Mouse (Mus musculus): Measurements from ENCODE around the gene Olfr128. TPM values are rescaled to one million over a fixed set of nuclear protein-coding genes. Genes with fewer than 3 reads are reported as not detected.
"Not testable (repeated sequence)": the region's sequence is repeated elsewhere in the genome, so short reads cannot be mapped to it uniquely, and the experiment has no call there.

Gene Olfr128
- polyA plus RNA-seq (2016; fragmentation: Nextera tagmentation; extraction: Ambion mirVana), result not detected in 2 replicates

- Histone ChIP-seq H3K4me3 (no peak within 1 kb of the TSS), H3K4me2 (replicated peaks) (no peak within 1 kb of the TSS), H3K9me3 (replicated peaks) (no peaks in the 10 kb centered on the region), H3K4me1 (no peaks in the 10 kb centered on the region), H3K27ac (no peak within 1 kb of the TSS), H3K9ac (no peak within 1 kb of the TSS), H3K27me3 (no peaks in the 10 kb centered on the region), H3K36me3 (no peaks in the 10 kb centered on the region)
- no peak for ATAC-seq (ENCODE audit: low FRiP score)
Measured at GRCm38 (mm10) chr17:37920248-37920647, at the start of gene Olfr128. Olfr128 (plus strand) TSS chr17:37920548.

GRCm38 (mm10) chr17:37873830-37874229 is 46.5 kb upstream of the Olfr128 start:
- no peak overlapping the region for H3K27ac ChIP-seq
- H3K9me3 ChIP-seq (replicated peaks), result no peaks in the 10 kb centered on the region
- H3K4me3 ChIP-seq, result no peak overlapping the region
- H3K4me2 ChIP-seq (replicated peaks), result no peak overlapping the region
- no peak for ATAC-seq (ENCODE audit: low FRiP score)
- 87% methylated on average over 3 of the region's 3 CpGs for WGBS
- H3K9ac ChIP-seq, result no peak overlapping the region
- no peaks in the 10 kb centered on the region for H3K36me3 ChIP-seq
- no peaks in the 10 kb centered on the region for H3K27me3 ChIP-seq
- no peaks in the 10 kb centered on the region for H3K4me1 ChIP-seq

GRCm38 (mm10) chr17:37900137-37900536 is 20.2 kb upstream of the Olfr128 start, which contains the start of gene Olfr127:
Olfr127 (plus strand) TSS chr17:37900437.
- Histone ChIP-seq H3K4me1 (no peaks in the 10 kb centered on the region), H3K27ac (no peak within 1 kb of the TSS), H3K4me2 (replicated peaks) (no peak within 1 kb of the TSS), H3K4me3 (no peak within 1 kb of the TSS), H3K36me3 (no peaks in the 10 kb centered on the region), H3K9me3 (replicated peaks) (no peaks in the 10 kb centered on the region), H3K9ac (no peak within 1 kb of the TSS), H3K27me3 (no peaks in the 10 kb centered on the region)
- 86% methylated on average over 1 of the region's 1 CpGs for WGBS
- no peak for ATAC-seq (ENCODE audit: low FRiP score)

GRCm38 (mm10) chr17:37906821-37907220 is 13.5 kb upstream of the Olfr128 start:
- not testable (repeated sequence) for H3K27ac ChIP-seq; H3K4me1 ChIP-seq; H3K4me2 ChIP-seq (replicated peaks); H3K4me3 ChIP-seq; H3K27me3 ChIP-seq; H3K36me3 ChIP-seq; H3K9me3 ChIP-seq (replicated peaks); ATAC-seq (ENCODE audit: low FRiP score); H3K9ac ChIP-seq
- WGBS, result 72% methylated on average over 8 of the region's 8 CpGs

- Histone ChIP-seq H3K27me3 (no peaks in the 10 kb centered on the region), H3K4me1 (no peaks in the 10 kb centered on the region), H3K9me3 (replicated peaks) (no peaks in the 10 kb centered on the region), H3K27ac (no peak within 1 kb of the TSS), H3K4me3 (no peak within 1 kb of the TSS), H3K4me2 (replicated peaks) (no peak within 1 kb of the TSS), H3K9ac (no peak within 1 kb of the TSS), H3K36me3 (no peaks in the 10 kb centered on the region)
- WGBS, result 76% methylated on average over 2 of the region's 2 CpGs
- ATAC-seq (ENCODE audit: low FRiP score), result no peak
Measured at GRCm38 (mm10) chr17:37952979-37953378, 32.6 kb downstream of the Olfr128 start, which contains the start of gene Olfr761. Olfr761 (minus strand) TSS chr17:37953079.

- H3K9ac ChIP-seq, result no peak overlapping the region
- H3K27me3 ChIP-seq, result no peaks in the 10 kb centered on the region
- no peak overlapping the region for H3K4me2 ChIP-seq (replicated peaks)
- no peak overlapping the region for H3K27ac ChIP-seq
- H3K36me3 ChIP-seq, result no peaks in the 10 kb centered on the region
- no peaks in the 10 kb centered on the region for H3K9me3 ChIP-seq (replicated peaks)
- WGBS, result 90% methylated on average over 3 of the region's 3 CpGs
- no peak overlapping the region for H3K4me3 ChIP-seq
- no peaks in the 10 kb centered on the region for H3K4me1 ChIP-seq
- no peak for ATAC-seq (ENCODE audit: low FRiP score)
Measured at GRCm38 (mm10) chr17:37973591-37973990, 53.2 kb downstream of the Olfr128 start.

Other genes starting within 250 kb of the Olfr128 start
- gene Olfr119, start 224.0 kb upstream of the Olfr128 start, polyA plus RNA-seq (2016; fragmentation: Nextera tagmentation; extraction: Ambion mirVana), result not detected in 2 replicates
- not detected in 2 replicates for gene Olfr120, start 198.7 kb upstream of the Olfr128 start, polyA plus RNA-seq (2016; fragmentation: Nextera tagmentation; extraction: Ambion mirVana)
- not detected in 2 replicates for gene Olfr121, start 171.7 kb upstream of the Olfr128 start, polyA plus RNA-seq (2016; fragmentation: Nextera tagmentation; extraction: Ambion mirVana)
- not detected in 2 replicates for gene Olfr122, start 151.9 kb upstream of the Olfr128 start, polyA plus RNA-seq (2016; fragmentation: Nextera tagmentation; extraction: Ambion mirVana)
- gene Olfr123, start 127.0 kb upstream of the Olfr128 start, polyA plus RNA-seq (2016; fragmentation: Nextera tagmentation; extraction: Ambion mirVana), result not detected in 2 replicates
- not detected in 2 replicates for gene Olfr124, start 120.7 kb upstream of the Olfr128 start, polyA plus RNA-seq (2016; fragmentation: Nextera tagmentation; extraction: Ambion mirVana)
- gene Olfr125, start 87.6 kb upstream of the Olfr128 start, polyA plus RNA-seq (2016; fragmentation: Nextera tagmentation; extraction: Ambion mirVana), result not detected in 2 replicates
- gene Olfr126, start 73.1 kb upstream of the Olfr128 start, polyA plus RNA-seq (2016; fragmentation: Nextera tagmentation; extraction: Ambion mirVana), result not detected in 2 replicates
- not detected in 2 replicates for gene Olfr127, start 20.1 kb upstream of the Olfr128 start, polyA plus RNA-seq (2016; fragmentation: Nextera tagmentation; extraction: Ambion mirVana)
- gene Olfr761, start 32.5 kb downstream of the Olfr128 start, polyA plus RNA-seq (2016; fragmentation: Nextera tagmentation; extraction: Ambion mirVana), result not detected in 2 replicates
- gene Olfr129, start 139.5 kb downstream of the Olfr128 start, polyA plus RNA-seq (2016; fragmentation: Nextera tagmentation; extraction: Ambion mirVana), result not detected in 2 replicates
- gene Olfr130, start 143.4 kb downstream of the Olfr128 start, polyA plus RNA-seq (2016; fragmentation: Nextera tagmentation; extraction: Ambion mirVana), result not detected in 2 replicates
- not detected in 2 replicates for gene Olfr131, start 168.1 kb downstream of the Olfr128 start, polyA plus RNA-seq (2016; fragmentation: Nextera tagmentation; extraction: Ambion mirVana)
- not detected in 2 replicates for gene Olfr132, start 214.0 kb downstream of the Olfr128 start, polyA plus RNA-seq (2016; fragmentation: Nextera tagmentation; extraction: Ambion mirVana)
- gene Olfr133, start 224.7 kb downstream of the Olfr128 start, polyA plus RNA-seq (2016; fragmentation: Nextera tagmentation; extraction: Ambion mirVana), result not detected in 2 replicates

Data from hindbrain, embryonic 12.5 days (tissue).